Mouse (Mus musculus): ENCODE results near the gene Hist1h1e. TPM values are rescaled to one million over a fixed set of nuclear protein-coding genes. Genes with fewer than 3 reads are reported as not detected.
"Not testable (repeated sequence)": the region's sequence is repeated elsewhere in the genome, so short reads cannot be mapped to it uniquely, and the experiment has no call there.

Hist1h1e gene
- polyA plus RNA-seq (2011; ENCODE audit: insufficient read depth, insufficient read length, low read depth, missing spikeins), result 6.9 and 8.4 TPM in 2 replicates

- H3K4me1 ChIP-seq (ENCODE audit: control insufficient read depth, insufficient read depth, low read length); H3K9me3 ChIP-seq (replicated peaks; ENCODE audit: control insufficient read depth, insufficient read depth, low read length, poor library complexity, severe bottlenecking); H3K27me3 ChIP-seq (ENCODE audit: control insufficient read depth, insufficient read depth, low read length, poor library complexity, severe bottlenecking); H3K36me3 ChIP-seq (ENCODE audit: control insufficient read depth, insufficient read depth, low read length, poor library complexity, severe bottlenecking): not testable (repeated sequence)
- peak within 1 kb of the TSS; percentile 79 for H3K9ac ChIP-seq (ENCODE audit: low read depth, poor library complexity, severe bottlenecking)
- TF ChIP-seq POLR2A (IDR thresholded peaks at IDR 0.05; ENCODE audit: insufficient read depth, low read length) (peak; percentile 90), EP300 (IDR thresholded peaks at IDR 0.05; ENCODE audit: insufficient read depth, low read depth, low read length) (0 out of 2 replicates have a peak, but pooled peaks have one; percentile 4)
- H3K27ac ChIP-seq (ENCODE audit: insufficient read depth, low read length), result peak within 1 kb of the TSS; percentile 73
- H3K4me3 ChIP-seq (ENCODE audit: low read depth, low read length), result peak within 1 kb of the TSS; percentile 76
These were observed at the start of gene Hist1h1e for GRCm38 (mm10) chr13:23622175-23622671. Gene Hist1h1e (minus strand): TSS chr13:23622558.

DNA sequence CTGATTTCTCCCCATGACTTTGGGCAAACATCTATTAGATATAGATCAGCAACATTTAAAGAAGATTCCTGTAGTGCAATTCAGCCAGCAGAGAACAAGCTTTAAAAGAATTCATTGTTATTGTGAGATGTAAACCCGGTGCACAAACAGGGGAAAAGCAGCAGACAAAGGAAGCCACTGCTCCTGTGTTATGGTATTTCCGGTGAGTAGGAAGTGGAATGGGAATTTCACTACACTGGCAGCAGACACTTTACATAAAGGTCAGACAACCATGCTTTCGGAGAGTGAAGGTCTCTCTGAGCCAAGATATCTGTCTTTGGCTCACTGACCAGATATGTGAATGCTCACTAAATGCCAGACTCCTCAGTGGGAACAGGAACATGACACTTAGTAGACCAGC, 40.2 kb upstream of the Hist1h1e start:
- TF ChIP-seq EP300 (IDR thresholded peaks at IDR 0.05; ENCODE audit: insufficient read depth, low read depth, low read length) (no peak), POLR2A (IDR thresholded peaks at IDR 0.05; ENCODE audit: insufficient read depth, low read length) (no peak)
- H3K9ac ChIP-seq (ENCODE audit: low read depth, poor library complexity, severe bottlenecking), result no peak overlapping the region
- no peaks in the 10 kb centered on the region for H3K36me3 ChIP-seq (ENCODE audit: control insufficient read depth, insufficient read depth, low read length, poor library complexity, severe bottlenecking)
- H3K27ac ChIP-seq (ENCODE audit: insufficient read depth, low read length), result no peak overlapping the region
- no peak overlapping the region for H3K4me3 ChIP-seq (ENCODE audit: low read depth, low read length)
- H3K9me3 ChIP-seq (replicated peaks; ENCODE audit: control insufficient read depth, insufficient read depth, low read length, poor library complexity, severe bottlenecking), result no peaks in the 10 kb centered on the region; the same call in 1 of the 2 replicates
- no peaks in the 10 kb centered on the region for H3K4me1 ChIP-seq (ENCODE audit: control insufficient read depth, insufficient read depth, low read length)
- H3K27me3 ChIP-seq (ENCODE audit: control insufficient read depth, insufficient read depth, low read length, poor library complexity, severe bottlenecking), result no peaks in the 10 kb centered on the region; the same call in 1 of the 2 replicates

- Histone ChIP-seq H3K27me3 (ENCODE audit: control insufficient read depth, insufficient read depth, low read length, poor library complexity, severe bottlenecking) (no peaks in the 10 kb centered on the region; the same call in 1 of the 2 replicates), H3K27ac (ENCODE audit: insufficient read depth, low read length) (no peak overlapping the region), H3K9me3 (replicated peaks; ENCODE audit: control insufficient read depth, insufficient read depth, low read length, poor library complexity, severe bottlenecking) (no peaks in the 10 kb centered on the region; the same call in 1 of the 2 replicates), H3K9ac (ENCODE audit: low read depth, poor library complexity, severe bottlenecking) (no peak overlapping the region), H3K4me3 (ENCODE audit: low read depth, low read length) (no peak overlapping the region), H3K4me1 (ENCODE audit: control insufficient read depth, insufficient read depth, low read length) (no peaks in the 10 kb centered on the region), H3K36me3 (ENCODE audit: control insufficient read depth, insufficient read depth, low read length, poor library complexity, severe bottlenecking) (no peaks in the 10 kb centered on the region)
- TF ChIP-seq EP300 (IDR thresholded peaks at IDR 0.05; ENCODE audit: insufficient read depth, low read depth, low read length), result no peak
- no peak for TF ChIP-seq POLR2A (IDR thresholded peaks at IDR 0.05; ENCODE audit: insufficient read depth, low read length)
- TF ChIP-seq CTCF (IDR thresholded peaks at IDR 0.05; ENCODE audit: low read depth, low read length), result no peak
These were observed 37.4 kb upstream of the Hist1h1e start for GRCm38 (mm10) chr13:23659636-23660366.

GRCm38 (mm10) chr13:23630653-23631052, 8.3 kb upstream of the Hist1h1e start:
- Histone ChIP-seq H3K9ac (ENCODE audit: low read depth, poor library complexity, severe bottlenecking) (no peak overlapping the region), H3K4me1 (ENCODE audit: control insufficient read depth, insufficient read depth, low read length) (no peaks in the 10 kb centered on the region), H3K4me3 (ENCODE audit: low read depth, low read length) (no peak overlapping the region), H3K27ac (ENCODE audit: insufficient read depth, low read length) (no peak overlapping the region), H3K27me3 (ENCODE audit: control insufficient read depth, insufficient read depth, low read length, poor library complexity, severe bottlenecking) (no peaks in the 10 kb centered on the region), H3K36me3 (ENCODE audit: control insufficient read depth, insufficient read depth, low read length, poor library complexity, severe bottlenecking) (no peaks in the 10 kb centered on the region), H3K9me3 (replicated peaks; ENCODE audit: control insufficient read depth, insufficient read depth, low read length, poor library complexity, severe bottlenecking) (no peaks in the 10 kb centered on the region)
- TF ChIP-seq POLR2A (IDR thresholded peaks at IDR 0.05; ENCODE audit: insufficient read depth, low read length), result no peak

DNA sequence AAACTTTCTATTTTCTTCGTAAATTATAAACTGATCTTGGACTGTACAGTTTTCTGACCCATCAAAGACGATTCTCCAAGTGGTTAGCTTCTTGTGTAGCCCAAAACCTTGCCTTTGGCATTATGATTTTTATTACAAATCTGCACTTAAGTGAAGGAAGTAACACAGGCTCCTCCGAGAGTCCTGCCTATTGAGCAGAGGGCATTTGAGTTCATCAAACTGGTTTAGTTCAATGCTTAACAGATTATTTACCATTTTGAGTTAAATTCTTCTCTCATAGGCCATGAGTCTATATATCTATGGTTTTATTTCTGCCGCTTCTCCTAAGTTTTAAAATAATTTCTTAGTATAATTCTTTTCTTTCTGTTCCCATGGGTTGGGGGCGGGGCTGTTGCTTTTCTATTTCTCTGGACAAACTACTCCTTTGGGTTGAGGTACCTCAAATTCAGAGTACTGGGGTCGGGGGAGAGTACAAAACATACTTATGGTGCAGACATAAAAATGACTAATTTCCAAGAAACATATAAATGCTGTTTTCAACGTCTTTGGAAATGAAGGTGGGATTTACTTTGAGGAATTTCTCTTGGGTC, 598 bp upstream of the Hist1h1e start:
- Histone ChIP-seq H3K27me3 (ENCODE audit: control insufficient read depth, insufficient read depth, low read length, poor library complexity, severe bottlenecking) (no peaks in the 10 kb centered on the region; the same call in 1 of the 2 replicates), H3K4me3 (ENCODE audit: low read depth, low read length) (no peak overlapping the region), H3K36me3 (ENCODE audit: control insufficient read depth, insufficient read depth, low read length, poor library complexity, severe bottlenecking) (no peaks in the 10 kb centered on the region), H3K4me1 (ENCODE audit: control insufficient read depth, insufficient read depth, low read length) (no peaks in the 10 kb centered on the region), H3K9me3 (replicated peaks; ENCODE audit: control insufficient read depth, insufficient read depth, low read length, poor library complexity, severe bottlenecking) (no peaks in the 10 kb centered on the region), H3K27ac (ENCODE audit: insufficient read depth, low read length) (no peak overlapping the region), H3K9ac (ENCODE audit: low read depth, poor library complexity, severe bottlenecking) (peak overlapping the region; percentile 79)
- TF ChIP-seq CTCF (IDR thresholded peaks at IDR 0.05; ENCODE audit: low read depth, low read length) (no peak), EP300 (IDR thresholded peaks at IDR 0.05; ENCODE audit: insufficient read depth, low read depth, low read length) (no peak), POLR2A (IDR thresholded peaks at IDR 0.05; ENCODE audit: insufficient read depth, low read length) (no peak)

Data from ES-Bruce4 (cell line).